In the genomic region with DNA sequence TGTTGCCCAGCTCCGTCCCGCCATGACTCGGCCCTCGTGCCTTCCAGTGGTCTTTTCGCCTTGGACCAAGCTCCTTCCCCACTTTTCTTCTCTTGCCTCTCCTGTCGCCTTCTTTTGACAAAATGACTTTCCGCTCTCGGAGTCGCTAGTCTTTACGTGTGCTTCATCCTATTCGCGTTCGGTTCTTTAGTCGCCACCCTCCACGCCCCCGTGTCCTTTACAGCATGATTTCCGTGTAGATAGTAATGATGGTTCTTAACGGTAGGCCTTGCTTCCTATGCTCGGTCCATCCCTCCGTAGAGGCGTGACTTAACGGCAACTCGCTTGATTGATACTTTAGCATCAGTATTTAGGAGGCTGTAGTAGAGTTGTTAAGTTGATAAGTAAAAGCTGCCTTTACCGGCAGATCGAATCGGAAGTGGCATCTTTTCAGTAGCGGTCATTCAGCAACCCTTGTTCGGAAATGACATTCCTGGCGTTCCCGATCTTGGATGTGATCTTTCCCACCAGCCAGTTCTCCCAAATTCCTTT, we compare ENCODE assay signal across 1 mouse cellular context.
A peak's percentile ranks its signal among the peaks of the same experiment; 100 is the strongest.
TF ChIP-seq lines count a peak whose summit lies in the region.

No protein-coding gene starts in this region.

TF ChIP-seq in MEL, 35 proteins besides CTCF, POLR2A, EP300 and RAD21:
- TF ChIP-seq CHD2 (IDR thresholded peaks at IDR 0.05; ENCODE audit: low read length) (no peak), BHLHE40 (IDR thresholded peaks at IDR 0.05; ENCODE audit: borderline replicate concordance, low read depth, low read length) (no peak), GATA1 (IDR thresholded peaks at IDR 0.05; ENCODE audit: low read depth, low read length) (peak; percentile 42), SIN3A (IDR thresholded peaks at IDR 0.05; ENCODE audit: low read length) (peak; percentile 84), KAT2A (conservative IDR thresholded peaks at IDR 0.05; ENCODE audit: low read depth, low read length) (peak; percentile 0; the same call in 1 of the 2 replicates), TBP (IDR thresholded peaks at IDR 0.05; ENCODE audit: low read depth, low read length) (peak; percentile 8; the same call in 1 of the 2 replicates), MXI1 (IDR thresholded peaks at IDR 0.05; ENCODE audit: low read depth, low read length) (peak; percentile 84), CHD1 (IDR thresholded peaks at IDR 0.05; ENCODE audit: low read depth, low read length) (peak; percentile 71)
